Mouse (Mus musculus) heart, postnatal 0 days (tissue): Measurements from ENCODE around the gene Acod1.

ENCODE experiments used
- CTCF ChIP-seq: IDR thresholded peaks from 2 replicates; pipeline ENCODE4 v1.5.1; 2016; ENCODE audit warnings: antibody characterized with exemption, control low read depth, low read depth
- EP300 ChIP-seq: IDR thresholded peaks from 2 replicates; pipeline ENCODE4 v1.6.1; 2016; ENCODE audit warnings: antibody characterized with exemption, low read depth

- TF ChIP-seq CTCF (no peak), EP300 (no peak)
These were observed 51.4 kb downstream of the Acod1 start for GRCm38 (mm10) chr14:103098213-103098586.
